Mouse (Mus musculus): ENCODE results near the gene Myom1. TPM values are rescaled to one million over a fixed set of nuclear protein-coding genes. Genes with fewer than 3 reads are reported as not detected.

The Myom1 gene
- polyA plus RNA-seq, 1 experiment from 2014 or later, result 10.9 TPM

- no peaks in the 10 kb centered on the region for H3K4me1 ChIP-seq
- no peak overlapping the region for H3K4me2 ChIP-seq
- H3K4me3 ChIP-seq, result no peak overlapping the region
- no peaks in the 10 kb centered on the region for H3K36me3 ChIP-seq
- no peaks in the 10 kb centered on the region; the same call in 1 of the 2 replicates for H3K27me3 ChIP-seq
- H3K9me3 ChIP-seq, result no peaks in the 10 kb centered on the region
- H3K9ac ChIP-seq, result no peak overlapping the region
- H3K27ac ChIP-seq, result no peak overlapping the region
- 67% methylated on average over 6 of the region's 6 CpGs for WGBS
- no peak for ATAC-seq (ENCODE audit: borderline replicate concordance, extremely low read depth, low FRiP score, low TSS enrichment)
Measured at GRCm38 (mm10) chr17:71065127-71065526, 62.7 kb downstream of the Myom1 start.

- no peaks in the 10 kb centered on the region for H3K4me1 ChIP-seq
- no peak for ATAC-seq (ENCODE audit: borderline replicate concordance, extremely low read depth, low FRiP score, low TSS enrichment)
- H3K4me3 ChIP-seq, result no peak overlapping the region
- no peaks in the 10 kb centered on the region; the same call in 1 of the 2 replicates for H3K27me3 ChIP-seq
- WGBS, result 80% methylated on average over 9 of the region's 9 CpGs
- H3K9ac ChIP-seq, result no peak overlapping the region
- H3K4me2 ChIP-seq, result no peak overlapping the region
- H3K9me3 ChIP-seq, result no peaks in the 10 kb centered on the region
- H3K36me3 ChIP-seq, result no peaks in the 10 kb centered on the region
- no peak overlapping the region for H3K27ac ChIP-seq
Measured at GRCm38 (mm10) chr17:71069176-71069575, 66.7 kb downstream of the Myom1 start.

GRCm38 (mm10) chr17:71071958-71072357 is 69.5 kb downstream of the Myom1 start:
- Histone ChIP-seq H3K4me1 (no peaks in the 10 kb centered on the region), H3K4me2 (no peak overlapping the region), H3K9me3 (no peaks in the 10 kb centered on the region), H3K27me3 (no peaks in the 10 kb centered on the region; the same call in 1 of the 2 replicates), H3K4me3 (no peak overlapping the region), H3K27ac (no peak overlapping the region), H3K9ac (no peak overlapping the region), H3K36me3 (no peaks in the 10 kb centered on the region)
- WGBS, result 94% methylated on average over 10 of the region's 10 CpGs
- ATAC-seq (ENCODE audit: borderline replicate concordance, extremely low read depth, low FRiP score, low TSS enrichment), result no peak

GRCm38 (mm10) chr17:71074386-71074785 is 72.0 kb downstream of the Myom1 start:
- H3K36me3 ChIP-seq, result no peaks in the 10 kb centered on the region
- no peaks in the 10 kb centered on the region for H3K4me1 ChIP-seq
- H3K4me3 ChIP-seq, result no peak overlapping the region
- no peak overlapping the region for H3K9ac ChIP-seq
- H3K27ac ChIP-seq, result no peak overlapping the region
- no peak for ATAC-seq (ENCODE audit: borderline replicate concordance, extremely low read depth, low FRiP score, low TSS enrichment)
- WGBS, result 53% methylated on average over 4 of the region's 4 CpGs
- H3K4me2 ChIP-seq, result no peak overlapping the region
- no peaks in the 10 kb centered on the region for H3K27me3 ChIP-seq
- H3K9me3 ChIP-seq, result no peaks in the 10 kb centered on the region

- Histone ChIP-seq H3K4me3 (no peak overlapping the region), H3K4me2 (no peak overlapping the region), H3K9ac (no peak overlapping the region), H3K36me3 (no peaks in the 10 kb centered on the region), H3K9me3 (no peaks in the 10 kb centered on the region), H3K27ac (no peak overlapping the region), H3K4me1 (no peaks in the 10 kb centered on the region), H3K27me3 (no peaks in the 10 kb centered on the region)
- 50% methylated on average over 7 of the region's 7 CpGs for WGBS
- no peak for ATAC-seq (ENCODE audit: borderline replicate concordance, extremely low read depth, low FRiP score, low TSS enrichment)
Measured at GRCm38 (mm10) chr17:71081986-71082385, 79.6 kb downstream of the Myom1 start.

GRCm38 (mm10) chr17:71086969-71087368 is 84.5 kb downstream of the Myom1 start:
- Histone ChIP-seq H3K9ac (no peak overlapping the region), H3K27ac (no peak overlapping the region; the same call in 1 of the 2 replicates), H3K36me3 (no peaks in the 10 kb centered on the region), H3K4me3 (no peak overlapping the region), H3K4me2 (no peak overlapping the region), H3K9me3 (no peaks in the 10 kb centered on the region), H3K4me1 (peaks cover 4% of the 10 kb centered on the region), H3K27me3 (no peaks in the 10 kb centered on the region)
- 79% methylated on average over 4 of the region's 4 CpGs for WGBS
- ATAC-seq (ENCODE audit: borderline replicate concordance, extremely low read depth, low FRiP score, low TSS enrichment), result no peak

GRCm38 (mm10) chr17:71087396-71088153 is 85.1 kb downstream of the Myom1 start:
- peak overlapping the region; percentile 56 for H3K27ac ChIP-seq
- 64% methylated on average over 8 of the region's 8 CpGs for WGBS
- H3K36me3 ChIP-seq, result no peaks in the 10 kb centered on the region
- no peak overlapping the region for H3K9ac ChIP-seq
- H3K27me3 ChIP-seq, result no peaks in the 10 kb centered on the region
- peaks cover 4% of the 10 kb centered on the region for H3K4me1 ChIP-seq
- H3K9me3 ChIP-seq, result no peaks in the 10 kb centered on the region
- H3K4me2 ChIP-seq, result no peak overlapping the region
- no peak overlapping the region for H3K4me3 ChIP-seq
- ATAC-seq (ENCODE audit: borderline replicate concordance, extremely low read depth, low FRiP score, low TSS enrichment), result peak; percentile 70; the same call in 1 of the 2 replicates

GRCm38 (mm10) chr17:71088154-71088521 is 85.7 kb downstream of the Myom1 start:
- peaks cover 4% of the 10 kb centered on the region for H3K4me1 ChIP-seq
- no peak overlapping the region for H3K4me2 ChIP-seq
- H3K4me3 ChIP-seq, result no peak overlapping the region
- WGBS, result 72% methylated on average over 3 of the region's 3 CpGs
- ATAC-seq (ENCODE audit: borderline replicate concordance, extremely low read depth, low FRiP score, low TSS enrichment), result no peak
- H3K9ac ChIP-seq, result no peak overlapping the region
- H3K36me3 ChIP-seq, result no peaks in the 10 kb centered on the region
- H3K9me3 ChIP-seq, result no peaks in the 10 kb centered on the region
- no peaks in the 10 kb centered on the region for H3K27me3 ChIP-seq
- peak overlapping the region; percentile 57 for H3K27ac ChIP-seq

GRCm38 (mm10) chr17:71088991-71089434 is 86.6 kb downstream of the Myom1 start:
- H3K9me3 ChIP-seq, result no peaks in the 10 kb centered on the region
- no peak overlapping the region for H3K4me3 ChIP-seq
- 31% methylated on average over 9 of the region's 9 CpGs for WGBS
- no peak overlapping the region for H3K9ac ChIP-seq
- H3K36me3 ChIP-seq, result no peaks in the 10 kb centered on the region
- ATAC-seq (ENCODE audit: borderline replicate concordance, extremely low read depth, low FRiP score, low TSS enrichment), result no peak
- no peak overlapping the region for H3K4me2 ChIP-seq
- H3K4me1 ChIP-seq, result peaks cover 7% of the 10 kb centered on the region
- H3K27ac ChIP-seq, result peak overlapping the region; percentile 57
- no peaks in the 10 kb centered on the region for H3K27me3 ChIP-seq

- Histone ChIP-seq H3K36me3 (no peaks in the 10 kb centered on the region), H3K4me2 (no peak overlapping the region), H3K4me1 (peaks cover 7% of the 10 kb centered on the region), H3K9ac (no peak overlapping the region), H3K27ac (peak overlapping the region; percentile 57), H3K27me3 (no peaks in the 10 kb centered on the region), H3K9me3 (no peaks in the 10 kb centered on the region), H3K4me3 (no peak overlapping the region)
- 75% methylated on average over 11 of the region's 11 CpGs for WGBS
- ATAC-seq (ENCODE audit: borderline replicate concordance, extremely low read depth, low FRiP score, low TSS enrichment), result no peak
Measured at GRCm38 (mm10) chr17:71089781-71090480, 87.5 kb downstream of the Myom1 start.

- H3K4me2 ChIP-seq, result no peak overlapping the region
- H3K4me1 ChIP-seq, result peaks cover 7% of the 10 kb centered on the region
- H3K9ac ChIP-seq, result no peak overlapping the region
- 55% methylated on average over 4 of the region's 4 CpGs for WGBS
- no peak overlapping the region for H3K27ac ChIP-seq
- no peaks in the 10 kb centered on the region for H3K9me3 ChIP-seq
- no peaks in the 10 kb centered on the region for H3K27me3 ChIP-seq
- no peak for ATAC-seq (ENCODE audit: borderline replicate concordance, extremely low read depth, low FRiP score, low TSS enrichment)
- no peak overlapping the region for H3K4me3 ChIP-seq
- H3K36me3 ChIP-seq, result no peaks in the 10 kb centered on the region
Measured at GRCm38 (mm10) chr17:71091024-71091423, 88.6 kb downstream of the Myom1 start.

- H3K4me2 ChIP-seq, result no peak overlapping the region
- H3K27me3 ChIP-seq, result no peaks in the 10 kb centered on the region
- 89% methylated on average over 4 of the region's 4 CpGs for WGBS
- no peaks in the 10 kb centered on the region for H3K9me3 ChIP-seq
- H3K27ac ChIP-seq, result no peak overlapping the region
- ATAC-seq (ENCODE audit: borderline replicate concordance, extremely low read depth, low FRiP score, low TSS enrichment), result no peak
- peaks cover 7% of the 10 kb centered on the region for H3K4me1 ChIP-seq
- no peak overlapping the region for H3K4me3 ChIP-seq
- no peak overlapping the region for H3K9ac ChIP-seq
- no peaks in the 10 kb centered on the region for H3K36me3 ChIP-seq
Measured at GRCm38 (mm10) chr17:71092341-71092740, 89.9 kb downstream of the Myom1 start.
